Mouse (Mus musculus) embryonic facial prominence, embryonic 12.5 days (tissue): ENCODE data around the gene Sphk1. TPM values are rescaled to one million over a fixed set of nuclear protein-coding genes. Genes with fewer than 3 reads are reported as not detected.
A peak's percentile ranks its signal among the peaks of the same experiment; 100 is the strongest.
"Not testable (repeated sequence)": the region's sequence is repeated elsewhere in the genome, so short reads cannot be mapped to it uniquely, and the experiment has no call there.

Source experiments
- ATAC-seq: fragments of 200-750 bp; cut with Nextera tagmentation; 2 replicates; pipeline ENCODE4 v1.8.0; 2017; ENCODE audit not compliant: insufficient number of reproducible peaks, insufficient read depth, low FRiP score, low TSS enrichment
- H3K27ac ChIP-seq: fragments of 300-500 bp; sonication (generic); 2 replicates; pipeline ENCODE4 v1.5.1; 2016; ENCODE audit warnings: mild to moderate bottlenecking
- H3K27me3 ChIP-seq: fragments of 300-500 bp; sonication (generic); 2 replicates; pipeline ENCODE4 v1.6.1; 2016; ENCODE audit warnings: mild to moderate bottlenecking, moderate library complexity
- H3K36me3 ChIP-seq: fragments of 300-500 bp; sonication (generic); 2 replicates; pipeline ENCODE4 v1.6.1; 2016; ENCODE audit warnings: mild to moderate bottlenecking
- H3K4me1 ChIP-seq: fragments of 300-500 bp; sonication (generic); 2 replicates; pipeline ENCODE4 v1.6.1; 2016
- H3K4me2 ChIP-seq: fragments of 300-500 bp; sonication (generic); replicated peaks from 2 replicates; pipeline ENCODE4 v1.6.1; 2016; ENCODE audit warnings: mild to moderate bottlenecking, moderate library complexity
- H3K4me3 ChIP-seq: fragments of 300-500 bp; sonication (generic); 2 replicates; pipeline ENCODE4 v1.5.1; 2016; ENCODE audit warnings: mild to moderate bottlenecking
- H3K9ac ChIP-seq: fragments of 300-500 bp; sonication (generic); 2 replicates; pipeline ENCODE4 v1.6.1; 2016; ENCODE audit warnings: mild to moderate bottlenecking, moderate library complexity
- H3K9me3 ChIP-seq: fragments of 300-500 bp; sonication (generic); 2 replicates; pipeline ENCODE4 v1.6.1; 2016; ENCODE audit warnings: mild to moderate bottlenecking, moderate library complexity
- WGBS: fragments of 180-500 bp; shearing (Covaris S2); methylation state at CpG from one replicate; pipeline ENCODE4 v1.1.7; 2016; 5-methylcytosine and 5-hydroxymethylcytosine counted together
- polyA plus RNA-seq: library from polyadenylated mRNA; unstranded; fragments of >200 nt; fragmentation: Nextera tagmentation; extraction: Ambion mirVana; gene quantifications from 2 replicates; pipeline ENCODE4 v1.2.1, GENCODE M21; 2016

Sphk1 gene
- 6.9 and 8.3 TPM in 2 replicates for polyA plus RNA-seq

- Histone ChIP-seq H3K4me2 (peak within 1 kb of the TSS; percentile 97), H3K9ac (peak within 1 kb of the TSS; percentile 33; the same call in 1 of the 2 replicates), H3K4me1 (peaks cover 37% of the 10 kb centered on the region), H3K36me3 (no peaks in the 10 kb centered on the region), H3K9me3 (no peaks in the 10 kb centered on the region), H3K27me3 (peaks cover 51% of the 10 kb centered on the region), H3K4me3 (peak within 1 kb of the TSS; percentile 55), H3K27ac (peak within 1 kb of the TSS; percentile 63)
- ATAC-seq = no peak
- WGBS = 17% methylated on average over 11 of the region's 11 CpGs
Observed at GRCm38 (mm10) chr11:116530187-116531147, at the start of gene Sphk1. Gene Sphk1 (plus strand): TSS chr11:116530925.

GRCm38 (mm10) chr11:116480975-116481374 lies 49.8 kb upstream of the Sphk1 start:
- peaks cover 96% of the 10 kb centered on the region for H3K36me3 ChIP-seq
- 95% methylated on average over 8 of the region's 8 CpGs for WGBS

GRCm38 (mm10) chr11:116481776-116482175 lies 48.9 kb upstream of the Sphk1 start:
- H3K36me3 ChIP-seq = peaks cover 94% of the 10 kb centered on the region
- H3K4me1 ChIP-seq = no peaks in the 10 kb centered on the region
- H3K4me3 ChIP-seq = no peak overlapping the region
- ATAC-seq = no peak
- no peak overlapping the region for H3K9ac ChIP-seq
- H3K9me3 ChIP-seq = no peaks in the 10 kb centered on the region
- 81% methylated on average over 7 of the region's 7 CpGs for WGBS
- H3K4me2 ChIP-seq = no peak overlapping the region
- no peak overlapping the region for H3K27ac ChIP-seq
- H3K27me3 ChIP-seq = no peaks in the 10 kb centered on the region

More at GRCm38 (mm10) chr11:116480975-116481374, 49.8 kb upstream of the Sphk1 start:
- no peaks in the 10 kb centered on the region for H3K4me1 ChIP-seq
- no peak overlapping the region for H3K9ac ChIP-seq
- H3K9me3 ChIP-seq = no peaks in the 10 kb centered on the region
- no peak overlapping the region for H3K4me2 ChIP-seq
- ATAC-seq = no peak
- H3K4me3 ChIP-seq = no peak overlapping the region
- no peaks in the 10 kb centered on the region for H3K27me3 ChIP-seq
- H3K27ac ChIP-seq = no peak overlapping the region

- Histone ChIP-seq H3K36me3 (peaks cover 82% of the 10 kb centered on the region), H3K9me3 (no peaks in the 10 kb centered on the region), H3K4me2 (no peak overlapping the region), H3K4me1 (peaks cover 5% of the 10 kb centered on the region; the same call in 1 of the 2 replicates), H3K4me3 (no peak overlapping the region), H3K27me3 (no peaks in the 10 kb centered on the region), H3K27ac (no peak overlapping the region), H3K9ac (no peak overlapping the region)
- 89% methylated on average over 8 of the region's 8 CpGs for WGBS
- no peak for ATAC-seq
Observed at GRCm38 (mm10) chr11:116484261-116484660, 46.5 kb upstream of the Sphk1 start.

GRCm38 (mm10) chr11:116488207-116488606 lies 42.5 kb upstream of the Sphk1 start:
- peaks cover 46% of the 10 kb centered on the region for H3K36me3 ChIP-seq
- H3K4me3 ChIP-seq = no peak overlapping the region
- no peaks in the 10 kb centered on the region for H3K27me3 ChIP-seq
- H3K4me1 ChIP-seq = peaks cover 8% of the 10 kb centered on the region
- H3K9me3 ChIP-seq = no peaks in the 10 kb centered on the region
- H3K9ac ChIP-seq = no peak overlapping the region
- no peak for ATAC-seq
- H3K4me2 ChIP-seq = no peak overlapping the region
- H3K27ac ChIP-seq = no peak overlapping the region

- peaks cover 8% of the 10 kb centered on the region for H3K4me1 ChIP-seq
- peak overlapping the region; percentile 68 for H3K4me2 ChIP-seq
- no peak for ATAC-seq
- H3K27me3 ChIP-seq = no peaks in the 10 kb centered on the region
- H3K9me3 ChIP-seq = no peaks in the 10 kb centered on the region
- peaks cover 40% of the 10 kb centered on the region for H3K36me3 ChIP-seq
- 78% methylated on average over 14 of the region's 14 CpGs for WGBS
- peak overlapping the region; percentile 95 for H3K9ac ChIP-seq
- no peak overlapping the region for H3K27ac ChIP-seq
- H3K4me3 ChIP-seq = peak overlapping the region; percentile 92
Observed at GRCm38 (mm10) chr11:116488693-116489375, 41.9 kb upstream of the Sphk1 start.

- H3K9ac ChIP-seq = peak overlapping the region; percentile 95
- peak overlapping the region; percentile 91 for H3K27ac ChIP-seq
- 0 out of 2 replicates have a peak, but pooled peaks have one; percentile 12 for ATAC-seq
- peak overlapping the region; percentile 92 for H3K4me3 ChIP-seq
- H3K27me3 ChIP-seq = no peaks in the 10 kb centered on the region
- H3K4me1 ChIP-seq = peaks cover 8% of the 10 kb centered on the region
- H3K9me3 ChIP-seq = no peaks in the 10 kb centered on the region
- peak overlapping the region; percentile 68 for H3K4me2 ChIP-seq
- H3K36me3 ChIP-seq = peaks cover 30% of the 10 kb centered on the region
- WGBS = under 1% methylated on average over 39 of the region's 39 CpGs
Observed at GRCm38 (mm10) chr11:116489771-116490231, 40.9 kb upstream of the Sphk1 start.

- H3K9ac ChIP-seq = peak overlapping the region; percentile 95
- H3K4me1 ChIP-seq = peaks cover 8% of the 10 kb centered on the region
- H3K36me3 ChIP-seq = peaks cover 24% of the 10 kb centered on the region
- peak; percentile 81 for ATAC-seq
- peak overlapping the region; percentile 91 for H3K27ac ChIP-seq
- peak overlapping the region; percentile 68 for H3K4me2 ChIP-seq
- no peaks in the 10 kb centered on the region for H3K27me3 ChIP-seq
- WGBS = under 1% methylated on average over 62 of the region's 62 CpGs
- H3K9me3 ChIP-seq = no peaks in the 10 kb centered on the region
- peak overlapping the region; percentile 92 for H3K4me3 ChIP-seq
Observed at GRCm38 (mm10) chr11:116490232-116491107, 40.3 kb upstream of the Sphk1 start.

GRCm38 (mm10) chr11:116491338-116491737 lies 39.4 kb upstream of the Sphk1 start:
- ATAC-seq = no peak
- peaks cover 8% of the 10 kb centered on the region for H3K4me1 ChIP-seq
- peaks cover 15% of the 10 kb centered on the region for H3K36me3 ChIP-seq
- no peaks in the 10 kb centered on the region for H3K27me3 ChIP-seq
- no peaks in the 10 kb centered on the region for H3K9me3 ChIP-seq
- peak overlapping the region; percentile 68; the same call in 1 of the 2 replicates for H3K4me2 ChIP-seq
- H3K4me3 ChIP-seq = no peak overlapping the region
- H3K9ac ChIP-seq = no peak overlapping the region
- 61% methylated on average over 6 of the region's 6 CpGs for WGBS
- H3K27ac ChIP-seq = no peak overlapping the region; the same call in 1 of the 2 replicates

- H3K27me3 ChIP-seq, H3K27ac ChIP-seq, H3K4me1 ChIP-seq, H3K4me3 ChIP-seq, ATAC-seq, H3K9me3 ChIP-seq, H3K36me3 ChIP-seq, H3K9ac ChIP-seq, H3K4me2 ChIP-seq: not testable (repeated sequence)
- WGBS = 71% methylated on average over 1 of the region's 1 CpGs
Observed at GRCm38 (mm10) chr11:116492507-116492906, 38.2 kb upstream of the Sphk1 start.

- Histone ChIP-seq H3K4me3 (no peak overlapping the region), H3K27me3 (no peaks in the 10 kb centered on the region), H3K36me3 (no peaks in the 10 kb centered on the region), H3K27ac (no peak overlapping the region), H3K9me3 (no peaks in the 10 kb centered on the region), H3K9ac (no peak overlapping the region), H3K4me1 (peaks cover 8% of the 10 kb centered on the region), H3K4me2 (no peak overlapping the region)
- ATAC-seq = no peak
- WGBS = 83% methylated on average over 5 of the region's 5 CpGs
Observed at GRCm38 (mm10) chr11:116493191-116493590, 37.5 kb upstream of the Sphk1 start.
